Mouse (Mus musculus): Measurements from ENCODE around the gene U2af1. TPM values are rescaled to one million over a fixed set of nuclear protein-coding genes. Genes with fewer than 3 reads are reported as not detected.

Gene U2af1
- polyA plus RNA-seq, 1 experiment = 283 TPM

- no peak overlapping the region for H3K4me3 ChIP-seq (ENCODE audit: insufficient read depth, poor library complexity, severe bottlenecking)
- H3K79me2 ChIP-seq (ENCODE audit: control insufficient read depth, insufficient read depth) = no peaks in the 10 kb centered on the region
- H3ac ChIP-seq (ENCODE audit: control insufficient read depth, insufficient read length, low read depth) = no peak overlapping the region
- H3K79me3 ChIP-seq (ENCODE audit: low read depth) = no peaks in the 10 kb centered on the region
- H3K27me3 ChIP-seq (ENCODE audit: control insufficient read depth, insufficient read depth, insufficient read length) = no peaks in the 10 kb centered on the region
- no peak for TF ChIP-seq MYOD1 (IDR thresholded peaks at IDR 0.05; ENCODE audit: control insufficient read depth, insufficient read length, low read depth)
- no peak for TF ChIP-seq MYOG (IDR thresholded peaks at IDR 0.05; ENCODE audit: control insufficient read depth, extremely low read depth, insufficient read length)
- no peak for TF ChIP-seq CTCF (IDR thresholded peaks at IDR 0.05; ENCODE audit: control insufficient read depth, insufficient read depth, insufficient read length)
- no peak for TF ChIP-seq CEBPB (IDR thresholded peaks at IDR 0.05; ENCODE audit: low read depth)
- no peak for TF ChIP-seq USF1 (IDR thresholded peaks at IDR 0.05; ENCODE audit: low read depth)
- no peak for TF ChIP-seq MAX (IDR thresholded peaks at IDR 0.05)
- TF ChIP-seq FOSL1 (IDR thresholded peaks at IDR 0.05; ENCODE audit: insufficient read depth, low read length, poor library complexity, severe bottlenecking) = no peak
- no peaks in the 10 kb centered on the region for H3K36me3 ChIP-seq (ENCODE audit: control insufficient read depth, insufficient read depth)
Observed at GRCm38 (mm10) chr17:31597957-31598356, 60.7 kb downstream of the U2af1 start.

Other genes with a start within 250 kb of the U2af1 start
- gene Wdr4, start 138.9 kb downstream of the U2af1 start, polyA plus RNA-seq (2012; fragmentation: generic; extraction: Trizol) = 48.5 TPM
- 178 TPM for gene Ndufv3, start 138.8 kb downstream of the U2af1 start, polyA plus RNA-seq (2012; fragmentation: generic; extraction: Trizol)
- 13.6 TPM for gene Pknox1, start 94.2 kb downstream of the U2af1 start, polyA plus RNA-seq (2012; fragmentation: generic; extraction: Trizol)
- gene Cbs, start 21.7 kb downstream of the U2af1 start, polyA plus RNA-seq (2012; fragmentation: generic; extraction: Trizol) = 0.25 TPM
- not detected for gene Cryaa, start 18.9 kb upstream of the U2af1 start, polyA plus RNA-seq (2012; fragmentation: generic; extraction: Trizol)
- gene Sik1, start 196.9 kb upstream of the U2af1 start, polyA plus RNA-seq (2012; fragmentation: generic; extraction: Trizol) = 9.3 TPM